ENCODE assay signal across 8 mouse cellular contexts in genomic region chr9:48494817-48495547, GRCm38 (mm10). TPM values are rescaled to one million over a fixed set of nuclear protein-coding genes. Genes with fewer than 3 reads are reported as not detected.
A peak's percentile ranks its signal among the peaks of the same experiment; 100 is the strongest.
DNase-seq lines count a peak whose midpoint lies in the region; ATAC-seq and TF ChIP-seq lines count a peak whose summit lies in the region.

Rbm7 (minus strand) TSS chr9:48495299.
Gm5617 (plus strand) TSS chr9:48495442.

- no peaks in the 10 kb centered on the region for H3K9me3 ChIP-seq in forebrain, embryonic 15.5 days

- under 1% methylated on average over 71 of the region's 72 CpGs for WGBS in forebrain, embryonic 15.5 days
- WGBS in lung, adult 2 months: under 1% methylated on average over 72 of the region's 72 CpGs
- under 1% methylated on average over 72 of the region's 72 CpGs for WGBS in thymus, adult 2 months

- no peak for TF ChIP-seq CTCF in lung, adult 2 months (IDR thresholded peaks at IDR 0.05; ENCODE audit: insufficient read depth, low read length)
- 0 out of 2 replicates have a peak, but pooled peaks have one; percentile 8 for TF ChIP-seq CTCF in thymus, adult 2 months (IDR thresholded peaks at IDR 0.05; ENCODE audit: borderline replicate concordance, control insufficient read depth, extremely low read depth, insufficient read depth, low read length, poor library complexity)

- ATAC-seq in forebrain, embryonic 15.5 days (replicated peaks): peak; percentile 100
- ATAC-seq in neutrophil, adult 5-6 weeks (ENCODE audit: extremely low read depth, insufficient number of reproducible peaks, low FRiP score, poor library complexity, severe bottlenecking): peak; percentile 97

- H3K27me3 ChIP-seq in forebrain, embryonic 15.5 days: no peaks in the 10 kb centered on the region
- no peaks in the 10 kb centered on the region for H3K27me3 ChIP-seq in thymus, adult 2 months (ENCODE audit: control insufficient read depth, insufficient read depth, low read length)

- peak within 1 kb of the TSS; percentile 70 for H3K4me3 ChIP-seq in forebrain, embryonic 15.5 days
- H3K4me3 ChIP-seq in lung, adult 2 months (replicated peaks; ENCODE audit: extremely low read depth, low read depth, low read length): peak within 1 kb of the TSS; percentile 90
- peak within 1 kb of the TSS; percentile 76 for H3K4me3 ChIP-seq in thymus, adult 2 months (ENCODE audit: control insufficient read depth, insufficient read depth, low read length)

- peak; percentile 85 for TF ChIP-seq POLR2A in lung, adult 2 months (IDR thresholded peaks at IDR 0.05; ENCODE audit: borderline replicate concordance, extremely low read depth, low read depth, low read length)
- peak; percentile 96 for TF ChIP-seq POLR2A in thymus, adult 2 months (IDR thresholded peaks at IDR 0.05; ENCODE audit: control insufficient read depth, extremely low read depth, insufficient read depth, low read length, poor library complexity)

- peaks cover 29% of the 10 kb centered on the region for H3K36me3 ChIP-seq in forebrain, embryonic 15.5 days
- H3K36me3 ChIP-seq in thymus, adult 2 months (ENCODE audit: control insufficient read depth, insufficient read depth, low read length): peaks cover 34% of the 10 kb centered on the region

- peak within 1 kb of the TSS; percentile 78 for H3K4me2 ChIP-seq in forebrain, embryonic 15.5 days (replicated peaks)

- peak within 1 kb of the TSS; percentile 86 for H3K27ac ChIP-seq in forebrain, embryonic 15.5 days (replicated peaks)
- peak within 1 kb of the TSS; percentile 30 for H3K27ac ChIP-seq in thymus, adult 2 months (ENCODE audit: control insufficient read depth, insufficient read depth, low read length)

- DNase-seq in ES-CJ7 (ENCODE audit: low read depth, low spot score): peak; percentile 95
- DNase-seq in cerebellum, adult 11-12 months: peak; percentile 95
- peak; percentile 91 for DNase-seq in heart, postnatal 25 days (ENCODE audit: low spot score)
- DNase-seq in layer of hippocampus, adult 18-20 months (ENCODE audit: low spot score in 2 of 2): peak; percentile 94 to 96
- DNase-seq in lung, adult 2 months: peak; percentile 91
- DNase-seq in thymus, adult 2 months: peak; percentile 92

- intact Hi-C loops in heart, postnatal 25 days (cut with DNase I): loop anchor here (2.0 to 10.0 kb wide), 3 partner anchors 14 to 560 kb away; partner anchors contain the start of genes Rexo2, Usp28 and Zw10

- H3K4me1 ChIP-seq in forebrain, embryonic 15.5 days: peaks cover 21% of the 10 kb centered on the region
- peaks cover 7% of the 10 kb centered on the region; the same call in 1 of the 2 replicates for H3K4me1 ChIP-seq in lung, adult 2 months (ENCODE audit: control insufficient read depth, insufficient read depth, low read length)
- peaks cover 9% of the 10 kb centered on the region for H3K4me1 ChIP-seq in thymus, adult 2 months (replicated peaks; ENCODE audit: control insufficient read depth, insufficient read depth, low read length)

- peak within 1 kb of the TSS; percentile 80 for H3K9ac ChIP-seq in forebrain, embryonic 15.5 days (replicated peaks)

RNA-seq across cellular contexts. Expression of gene Rbm7, which starts in this region (rescaled TPM):
- polyA plus RNA-seq in forebrain, embryonic 15.5 days (2015; fragmentation: Nextera tagmentation; extraction: Ambion mirVana): 104 and 105 TPM in 2 replicates
- total RNA-seq in heart, postnatal 25 days (2021): 10 to 100 TPM; 22.0 to 22.4 TPM
- 10 to 100 TPM; 37.2 to 39.8 TPM for total RNA-seq in layer of hippocampus, adult 18-20 months (2021)
- 18.7 and 25.2 TPM in 2 replicates for polyA plus RNA-seq in lung, adult 2 months (2012; rRNA removed)
- total RNA-seq in neutrophil, adult 5-6 weeks (2017): 112 and 126 TPM in 2 replicates
- polyA plus RNA-seq in thymus, adult 2 months (2012; rRNA removed): 30.9 and 37.2 TPM in 2 replicates

RNA-seq across cellular contexts. Expression of gene Gm5617, which starts in this region (rescaled TPM):
- polyA plus RNA-seq in forebrain, embryonic 15.5 days (2015; fragmentation: Nextera tagmentation; extraction: Ambion mirVana): 23.1 and 25.3 TPM in 2 replicates
- 10 to 100 TPM; 26.1 to 27.1 TPM for total RNA-seq in heart, postnatal 25 days (2021)
- 10 to 100 TPM; 11.2 to 13.2 TPM for total RNA-seq in layer of hippocampus, adult 18-20 months (2021)
- 58.5 and 60.2 TPM in 2 replicates for polyA plus RNA-seq in lung, adult 2 months (2012; rRNA removed)
- 8.1 and 10.1 TPM in 2 replicates for total RNA-seq in neutrophil, adult 5-6 weeks (2017)
- 44.7 and 60.3 TPM in 2 replicates for polyA plus RNA-seq in thymus, adult 2 months (2012; rRNA removed)

Comparison
In these comparisons a context has a peak if more than half of its experiments do, and no peak if none do; other contexts are left out.
1. Peak in every context shown above with its lines: DNase-seq, ATAC-seq, H3K4me3 ChIP-seq and H3K27ac ChIP-seq.